Comparison of ENCODE assay signal across 25 mouse cellular contexts in the genomic region with DNA sequence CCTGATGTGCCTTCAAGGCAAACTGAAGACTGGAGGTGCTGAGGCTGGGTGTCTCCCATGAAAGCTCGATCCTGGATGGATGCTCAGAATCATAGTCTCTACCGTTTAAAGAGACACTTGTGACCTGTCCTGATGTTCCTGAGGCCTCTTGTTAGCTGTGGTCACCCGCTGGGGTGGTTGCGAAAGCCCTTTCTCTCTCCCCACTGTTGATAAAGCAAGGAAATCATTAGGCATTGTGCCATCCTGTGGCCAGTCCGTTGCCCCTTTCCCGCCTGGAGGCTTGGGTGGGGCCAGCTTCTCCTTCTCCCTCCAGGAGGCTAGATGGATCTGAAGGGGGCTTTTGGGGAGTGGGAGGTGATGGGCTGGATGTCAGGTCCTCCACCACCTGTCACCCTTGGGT. TPM values are rescaled to one million over a fixed set of nuclear protein-coding genes. Genes with fewer than 3 reads are reported as not detected.
A peak's percentile ranks its signal among the peaks of the same experiment; 100 is the strongest.
DNase-seq lines count a peak whose midpoint lies in the region; ATAC-seq lines count a peak whose summit lies in the region.
"Had no signal": no experiment of that assay in that cellular context is flagged by ENCODE, and none has a peak within 500 bp of the region (broad histone marks: within the 10 kb centered on the region; RNA-seq: fewer than 3 reads in every experiment).

No protein-coding gene starts in this region.

- peaks cover 24% of the 10 kb centered on the region for H3K4me1 ChIP-seq in kidney, embryonic 16.5 days (ENCODE audit: insufficient read depth, low read length)
- no peaks in the 10 kb centered on the region for H3K4me1 ChIP-seq in midbrain, embryonic 14.5 days (ENCODE audit: control insufficient read depth, insufficient read depth, low read length)
- no peaks in the 10 kb centered on the region for H3K4me1 ChIP-seq in midbrain, embryonic 16.5 days (ENCODE audit: control insufficient read depth, insufficient read depth, low read length)
- H3K4me1 ChIP-seq: neural tube, embryonic 15.5 days had no signal

- 69% methylated on average over 6 of the region's 6 CpGs for WGBS in kidney, embryonic 16.5 days
- 68% methylated on average over 6 of the region's 6 CpGs for WGBS in midbrain, embryonic 14.5 days
- 63% methylated on average over 6 of the region's 6 CpGs for WGBS in midbrain, embryonic 16.5 days

- H3K4me2 ChIP-seq in kidney, embryonic 16.5 days (replicated peaks; ENCODE audit: low read depth, low read length): no peak overlapping the region
- H3K4me2 ChIP-seq in midbrain, embryonic 14.5 days (ENCODE audit: low read length): no peak overlapping the region
- H3K4me2 ChIP-seq in midbrain, embryonic 16.5 days (ENCODE audit: low read length): no peak overlapping the region
- H3K4me2 ChIP-seq: embryonic facial prominence, embryonic 15.5 days; heart, embryonic 12.5 days; limb, embryonic 15.5 days; neural tube, embryonic 15.5 days had no signal

- no peaks in the 10 kb centered on the region for H3K36me3 ChIP-seq in kidney, embryonic 16.5 days (ENCODE audit: insufficient read depth, low read length)
- no peaks in the 10 kb centered on the region for H3K36me3 ChIP-seq in midbrain, embryonic 14.5 days (ENCODE audit: control insufficient read depth, insufficient read depth, low read length)
- H3K36me3 ChIP-seq in midbrain, embryonic 16.5 days (ENCODE audit: control insufficient read depth, insufficient read depth, low read length): no peaks in the 10 kb centered on the region
- H3K36me3 ChIP-seq: embryonic facial prominence, embryonic 15.5 days; heart, embryonic 12.5 days; limb, embryonic 15.5 days; neural tube, embryonic 15.5 days had no signal

- H3K27ac ChIP-seq in kidney, embryonic 16.5 days (ENCODE audit: low read length): no peak overlapping the region
- H3K27ac ChIP-seq in midbrain, embryonic 14.5 days (replicated peaks; ENCODE audit: low read depth, low read length): no peak overlapping the region
- H3K27ac ChIP-seq in midbrain, embryonic 16.5 days (ENCODE audit: low read length): no peak overlapping the region
- H3K27ac ChIP-seq: hindbrain, postnatal 0 days; neural tube, embryonic 15.5 days; stomach, postnatal 0 days had no signal

- ATAC-seq in kidney, embryonic 16.5 days (ENCODE audit: low FRiP score, low TSS enrichment): no peak
- ATAC-seq in hematopoietic stem cell, adult 5-6 weeks (replicated peaks in 1 of 2; ENCODE audit: insufficient read depth in 1 of 2, low FRiP score in 2 of 2, low TSS enrichment in 1 of 2, low read depth in 1 of 2, poor library complexity in 2 of 2, severe bottlenecking in 2 of 2): peak; percentile 14 to 36; a peak in 1 of 4 replicates
- ATAC-seq in megakaryocyte, adult 5-6 weeks (ENCODE audit: poor library complexity, severe bottlenecking): peak; percentile 61
- ATAC-seq in midbrain, embryonic 14.5 days (ENCODE audit: low FRiP score, low TSS enrichment): no peak
- no peak for ATAC-seq in midbrain, embryonic 16.5 days
- ATAC-seq: CD4-positive, CD25-positive, alpha-beta regulatory T cell, adult 4 months; forebrain, embryonic 16.5 days; hindbrain, postnatal 0 days had no signal

- no peak for DNase-seq in kidney, postnatal 14 days
- peak; percentile 56 for DNase-seq in Muller cell, postnatal 12 days (ENCODE audit: inconsistent ontology term)
- DNase-seq in midbrain, embryonic 14.5 days: no peak
- no peak for DNase-seq in right cerebral cortex, adult 2 months (ENCODE audit: low spot score in 2 of 2)
- DNase-seq: adrenal gland, adult 8-10 months; cerebellum, adult 8-10 months; cerebellum, postnatal 36 days; gastrocnemius, postnatal 10 days; heart, adult 18-20 months; heart, postnatal 10 days; layer of hippocampus, adult 9-11 months had no signal

- no peaks in the 10 kb centered on the region for H3K9me3 ChIP-seq in kidney, embryonic 16.5 days (ENCODE audit: low read length)
- H3K9me3 ChIP-seq in midbrain, embryonic 14.5 days (ENCODE audit: control insufficient read depth, low read length): no peaks in the 10 kb centered on the region
- H3K9me3 ChIP-seq in midbrain, embryonic 16.5 days (replicated peaks; ENCODE audit: control insufficient read depth, low read length, poor library complexity, severe bottlenecking): no peaks in the 10 kb centered on the region
- H3K9me3 ChIP-seq: embryonic facial prominence, embryonic 15.5 days; heart, embryonic 12.5 days; limb, embryonic 15.5 days; neural tube, embryonic 15.5 days had no signal

- no peaks in the 10 kb centered on the region for H3K27me3 ChIP-seq in kidney, embryonic 16.5 days (ENCODE audit: insufficient read depth, low read length)
- H3K27me3 ChIP-seq in midbrain, embryonic 14.5 days (ENCODE audit: control insufficient read depth, insufficient read depth, low read length): no peaks in the 10 kb centered on the region
- no peaks in the 10 kb centered on the region for H3K27me3 ChIP-seq in midbrain, embryonic 16.5 days (ENCODE audit: control insufficient read depth, insufficient read depth, low read depth, low read length)
- H3K27me3 ChIP-seq: embryonic facial prominence, embryonic 15.5 days; limb, embryonic 15.5 days; neural tube, embryonic 15.5 days had no signal

- no peak overlapping the region for H3K4me3 ChIP-seq in kidney, embryonic 16.5 days (ENCODE audit: low read length)
- no peak overlapping the region for H3K4me3 ChIP-seq in midbrain, embryonic 14.5 days (replicated peaks; ENCODE audit: low read depth, low read length)
- no peak overlapping the region for H3K4me3 ChIP-seq in midbrain, embryonic 16.5 days (ENCODE audit: low read depth, low read length)
- H3K4me3 ChIP-seq: embryonic facial prominence, embryonic 15.5 days; heart, embryonic 12.5 days; limb, embryonic 15.5 days; neural tube, embryonic 15.5 days had no signal

- 0 out of 2 replicates have a peak overlapping the region, but pooled peaks have one; percentile 11 for H3K9ac ChIP-seq in kidney, embryonic 16.5 days (replicated peaks; ENCODE audit: low read length)
- no peak overlapping the region for H3K9ac ChIP-seq in midbrain, embryonic 14.5 days (replicated peaks; ENCODE audit: low read length)
- H3K9ac ChIP-seq in midbrain, embryonic 16.5 days (ENCODE audit: low read depth, low read length): no peak overlapping the region
- H3K9ac ChIP-seq: embryonic facial prominence, embryonic 15.5 days; heart, embryonic 12.5 days; limb, embryonic 15.5 days; neural tube, embryonic 15.5 days had no signal

RNA-seq across cellular contexts. Expression of a gene that starts 21.0 kb away (rescaled TPM):
- 54.9 and 58.8 TPM in 2 replicates for polyA plus RNA-seq in kidney, embryonic 16.5 days (2015; fragmentation: Nextera tagmentation; extraction: Ambion mirVana)
- total RNA-seq in hematopoietic stem cell, adult 5-6 weeks (2017): 22.6 and 32.3 TPM in 2 replicates
- 25.1 and 35.7 TPM in 2 replicates for total RNA-seq in megakaryocyte, adult 5-6 weeks (2015)
- 40.6 and 43.1 TPM in 2 replicates for total RNA-seq in megakaryocyte, adult 5-6 weeks (2017)
- 28.8 and 29.9 TPM in 2 replicates for polyA plus RNA-seq in midbrain, embryonic 14.5 days (2014; fragmentation: Nextera tagmentation; extraction: Ambion mirVana)
- polyA plus RNA-seq in midbrain, embryonic 16.5 days (2015; fragmentation: Nextera tagmentation; extraction: Ambion mirVana): 29.7 and 30.3 TPM in 2 replicates

RNA-seq across cellular contexts. Expression of a gene that starts 21.9 kb away (rescaled TPM):
- 0.34 and 0.45 TPM in 2 replicates for polyA plus RNA-seq in kidney, embryonic 16.5 days (2015; fragmentation: Nextera tagmentation; extraction: Ambion mirVana)
- 15.5 and 20.1 TPM in 2 replicates for total RNA-seq in hematopoietic stem cell, adult 5-6 weeks (2017)
- total RNA-seq in megakaryocyte, adult 5-6 weeks (2015): 79.3 and 125 TPM in 2 replicates
- total RNA-seq in megakaryocyte, adult 5-6 weeks (2017): 55.5 and 59.5 TPM in 2 replicates
- polyA plus RNA-seq in midbrain, embryonic 14.5 days (2014; fragmentation: Nextera tagmentation; extraction: Ambion mirVana): 1.4 TPM in 2 replicates
- polyA plus RNA-seq in midbrain, embryonic 16.5 days (2015; fragmentation: Nextera tagmentation; extraction: Ambion mirVana): 0.37 and 0.60 TPM in 2 replicates

RNA-seq across cellular contexts. Expression of a gene that starts 49.3 kb away (rescaled TPM):
- polyA plus RNA-seq in kidney, embryonic 16.5 days (2015; fragmentation: Nextera tagmentation; extraction: Ambion mirVana): 1.3 and 6.1 TPM in 2 replicates
- total RNA-seq in hematopoietic stem cell, adult 5-6 weeks (2017): not detected in 2 replicates
- total RNA-seq in megakaryocyte, adult 5-6 weeks (2015): 6.1 and 22.8 TPM in 2 replicates
- not detected in 2 replicates for total RNA-seq in megakaryocyte, adult 5-6 weeks (2017)
- polyA plus RNA-seq in midbrain, embryonic 14.5 days (2014; fragmentation: Nextera tagmentation; extraction: Ambion mirVana): 8.0 and 11.5 TPM in 2 replicates
- polyA plus RNA-seq in midbrain, embryonic 16.5 days (2015; fragmentation: Nextera tagmentation; extraction: Ambion mirVana): 7.7 and 9.2 TPM in 2 replicates
- total RNA-seq: midbrain, postnatal 0 days had no signal
- polyA plus RNA-seq: CD4-positive, CD25-positive, alpha-beta regulatory T cell, adult 4 months; large intestine, adult 2 months had no signal

Comparison
In these comparisons a context has a peak if more than half of its experiments do, and no peak if none do; other contexts are left out.
1. ATAC-seq: peak in hematopoietic stem cell, adult 5-6 weeks (2 of 2) and megakaryocyte, adult 5-6 weeks (single experiment); none in kidney, embryonic 16.5 days (single experiment), midbrain, embryonic 14.5 days (single experiment) and midbrain, embryonic 16.5 days (single experiment).